Mouse (Mus musculus) spleen, adult 10 weeks (tissue): ENCODE measurements around the gene Gpha2. TPM values are rescaled to one million over a fixed set of nuclear protein-coding genes. Genes with fewer than 3 reads are reported as not detected.

Experiments
- polyA plus RNA-seq: library from polyadenylated mRNA; stranded (reverse); fragments of 350-450 nt; fragmentation: Illumina TruSeq; extraction: RNeasy Lipid Tissue Mini Kit (QIAGEN cat#74804); gene quantifications from one replicate; pipeline ENCODE4 v1.2.3, GENCODE M21; 2015; ENCODE audit warnings: low replicate concordance; ENCODE audit not compliant: insufficient read depth

Gpha2 gene
- polyA plus RNA-seq = not detected

DNA sequence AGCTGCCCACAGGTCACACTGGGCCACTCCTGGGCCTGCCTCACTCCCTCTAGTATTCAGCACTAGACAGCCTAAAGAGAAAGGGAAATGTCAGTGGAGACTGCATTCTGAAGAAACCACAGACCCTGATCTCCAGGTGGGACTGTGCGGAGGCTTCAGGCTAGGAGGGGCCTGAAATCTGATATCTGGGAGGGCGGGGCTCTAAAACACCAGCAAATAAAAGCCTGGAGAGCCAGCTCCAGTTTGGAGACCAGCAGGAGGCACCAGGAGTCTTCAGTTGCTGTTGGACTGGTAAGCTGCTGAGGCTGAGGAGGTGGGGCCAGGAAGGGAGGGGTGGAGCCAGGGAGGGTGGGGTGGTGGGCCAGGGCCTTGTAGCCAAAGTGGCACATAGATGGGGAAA, at the start of gene Gpha2:
Gpha2 (plus strand) TSS at position 246 of the 400 bp plus-strand sequence.

DNA sequence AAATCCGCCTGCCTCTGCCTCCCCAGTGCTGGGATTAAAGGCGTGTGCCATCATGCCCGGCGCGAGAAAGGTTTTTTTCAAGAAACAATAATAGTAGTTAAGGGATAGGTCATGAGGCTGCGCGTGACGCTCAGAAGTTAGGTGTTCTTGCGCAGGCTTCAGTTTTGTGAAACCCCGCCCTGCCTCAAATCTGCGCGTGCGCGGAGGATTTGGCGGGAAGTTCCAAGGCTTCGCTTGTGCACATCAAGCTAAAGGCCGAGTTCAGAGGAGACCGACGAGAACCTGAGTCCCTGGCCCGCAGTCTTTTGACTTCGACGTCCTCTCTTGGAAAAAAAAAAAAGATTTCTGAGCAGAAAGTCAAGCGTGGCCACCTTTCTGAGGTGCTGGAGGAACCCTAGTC, 42.0 kb upstream of the Gpha2 start, which contains the start of gene Majin:
Majin (plus strand) TSS at position 258 of the 400 bp plus-strand sequence.

DNA sequence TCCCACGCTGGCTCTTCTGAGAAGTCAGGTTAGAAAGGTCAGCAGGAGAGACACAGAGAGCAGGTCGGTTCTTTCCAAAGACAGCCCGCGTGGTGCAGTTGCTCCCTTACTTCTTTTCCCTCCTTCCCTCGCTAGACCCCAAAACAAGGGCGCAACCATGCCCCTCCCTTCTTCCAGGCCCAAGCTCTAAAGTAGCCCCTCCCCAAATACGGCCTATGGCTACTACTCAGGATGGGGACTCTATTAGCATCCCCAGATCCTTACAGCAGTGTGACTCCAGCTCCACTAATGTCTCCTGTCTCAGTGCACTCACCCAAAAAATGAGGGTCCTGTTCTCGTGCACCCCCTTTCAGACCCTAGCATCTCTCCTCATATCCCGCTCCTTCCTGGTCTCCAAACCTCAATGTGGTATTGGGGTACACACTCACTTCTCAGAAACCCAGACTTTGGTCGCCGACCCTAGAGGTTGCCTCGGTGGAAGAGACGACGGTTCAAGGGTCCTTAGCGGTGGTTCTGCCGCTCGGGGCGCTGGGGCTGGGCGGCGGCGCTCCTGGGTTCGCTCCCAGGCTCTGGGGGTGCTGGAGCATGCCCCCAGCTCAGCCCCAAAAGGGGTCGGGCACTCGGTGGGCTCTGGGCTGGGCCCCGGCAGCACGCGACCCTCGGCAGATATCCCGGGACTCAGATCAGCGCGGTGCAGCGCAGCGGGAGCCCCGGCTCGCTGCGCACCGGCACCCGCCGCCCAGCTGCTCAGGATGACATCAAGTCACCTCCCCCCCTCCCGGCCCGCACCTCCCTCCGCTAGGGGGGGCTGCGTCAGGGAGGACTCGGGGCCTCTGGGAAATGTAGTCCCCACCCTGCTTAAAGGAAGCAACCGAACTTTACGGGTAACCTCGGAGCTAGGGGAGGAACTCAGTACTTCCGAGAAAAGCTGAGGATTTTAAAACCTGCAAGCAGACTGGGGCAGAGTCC, 9.2 kb downstream of the Gpha2 start, which contains the start of gene Ppp2r5b:
Ppp2r5b (minus strand) TSS at position 789 of the 969 bp plus-strand sequence.

DNA sequence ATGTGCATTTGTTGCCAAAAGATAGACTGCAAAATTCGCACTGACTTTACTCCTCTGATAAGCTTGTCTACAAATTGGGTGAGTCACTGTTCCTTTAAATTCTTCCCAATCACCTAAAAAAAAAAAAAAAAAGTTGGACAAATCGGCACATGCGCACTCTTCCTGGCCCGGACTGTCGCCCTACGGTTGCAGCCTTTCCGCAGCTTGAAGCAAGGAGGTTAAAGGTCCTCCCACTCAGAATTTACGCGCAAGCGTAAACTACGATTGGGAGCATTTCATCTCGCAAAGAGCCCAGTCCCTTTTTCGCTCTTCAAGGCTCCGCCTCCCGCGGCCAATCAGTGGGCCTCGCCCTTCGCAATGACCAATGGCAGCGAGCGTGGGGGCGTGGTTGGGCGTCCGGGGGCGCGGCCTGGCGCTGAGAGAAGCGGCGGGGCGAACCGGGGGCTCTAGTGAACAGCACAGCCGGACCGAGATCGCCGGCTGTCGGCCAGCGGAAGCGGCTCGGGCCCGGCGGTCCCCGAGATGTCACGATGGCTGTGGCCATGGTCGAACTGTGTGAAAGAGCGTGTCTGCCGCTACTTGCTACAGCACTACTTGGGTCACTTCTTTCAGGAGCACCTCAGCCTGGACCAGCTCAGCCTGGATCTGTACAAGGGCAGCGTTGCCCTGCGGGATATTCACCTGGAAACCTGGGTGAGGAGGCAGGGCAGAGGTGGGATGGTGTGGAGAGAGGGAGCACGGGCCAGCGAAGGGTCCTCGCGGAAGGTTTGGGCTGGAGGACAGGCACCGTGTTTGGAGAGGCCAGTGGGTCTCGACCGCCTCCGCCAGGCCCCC, 15.3 kb downstream of the Gpha2 start, which contains the start of gene Atg2a:
Atg2a (plus strand) TSS at position 395 of the 834 bp plus-strand sequence.

DNA sequence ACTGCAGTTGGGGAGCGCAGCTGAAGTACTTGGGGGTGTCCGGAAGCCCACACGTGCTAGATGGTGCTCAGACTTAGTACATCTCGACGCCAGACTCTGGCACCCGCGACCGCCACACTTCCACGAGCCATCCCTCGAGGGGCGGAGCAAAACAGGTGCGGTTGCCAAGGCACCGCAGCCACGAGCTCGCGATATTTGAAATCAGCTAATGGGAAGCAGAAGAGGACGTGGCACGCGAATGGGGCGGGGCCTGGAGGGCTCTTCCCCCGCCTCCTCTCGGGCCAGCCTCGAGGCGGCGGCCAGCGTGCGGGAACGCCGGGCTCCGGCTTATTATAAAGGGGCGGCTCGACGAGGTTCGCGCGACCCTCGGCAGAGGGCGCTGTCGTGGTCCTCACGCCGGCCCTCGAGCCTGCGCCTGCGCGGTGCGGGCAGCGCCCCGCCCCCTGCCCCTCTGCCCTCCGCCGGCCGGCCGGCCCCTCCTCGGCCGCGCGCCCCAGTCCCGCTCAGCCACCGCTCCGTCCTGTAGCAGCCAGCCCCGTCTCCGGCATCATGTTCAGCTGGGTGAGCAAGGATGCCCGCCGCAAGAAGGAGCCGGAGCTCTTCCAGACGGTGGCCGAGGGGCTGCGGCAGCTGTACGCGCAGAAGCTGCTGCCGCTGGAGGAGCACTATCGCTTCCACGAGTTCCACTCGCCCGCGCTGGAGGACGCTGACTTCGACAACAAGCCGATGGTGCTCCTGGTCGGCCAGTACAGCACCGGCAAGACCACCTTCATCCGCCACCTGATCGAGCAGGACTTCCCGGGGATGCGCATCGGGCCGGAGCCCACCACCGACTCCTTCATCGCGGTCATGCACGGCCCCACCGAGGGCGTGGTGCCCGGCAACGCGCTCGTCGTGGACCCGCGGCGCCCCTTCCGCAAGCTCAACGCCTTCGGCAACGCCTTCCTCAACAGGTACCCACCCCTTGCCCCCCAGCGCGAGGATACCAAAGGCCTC, 50.5 kb downstream of the Gpha2 start, which contains the start of gene Ehd1:
Ehd1 (plus strand) TSS at position 300 of the 996 bp plus-strand sequence.

Other genes starting within 250 kb of the Gpha2 start
- gene Slc22a20, start 240.2 kb upstream of the Gpha2 start, polyA plus RNA-seq = not detected
- 28.9 TPM for gene Capn1, start 210.5 kb upstream of the Gpha2 start, polyA plus RNA-seq
- 42.1 TPM for gene Syvn1, start 179.8 kb upstream of the Gpha2 start, polyA plus RNA-seq
- gene Mrpl49, start 168.6 kb upstream of the Gpha2 start, polyA plus RNA-seq = 48.0 TPM
- gene Fau, start 168.5 kb upstream of the Gpha2 start, polyA plus RNA-seq = 1,233 TPM
- gene Znhit2, start 165.2 kb upstream of the Gpha2 start, polyA plus RNA-seq = 0.99 TPM
- gene Tm7sf2, start 158.0 kb upstream of the Gpha2 start, polyA plus RNA-seq = 8.7 TPM
- 47.4 TPM for gene Vps51, start 149.1 kb upstream of the Gpha2 start, polyA plus RNA-seq
- not detected for gene Tmem262, start 146.3 kb upstream of the Gpha2 start, polyA plus RNA-seq
- gene Gm28374, start 144.1 kb upstream of the Gpha2 start, polyA plus RNA-seq = not detected
- gene Zfpl1, start 141.4 kb upstream of the Gpha2 start, polyA plus RNA-seq = 12.9 TPM
- 8.2 TPM for gene Cdca5, start 141.4 kb upstream of the Gpha2 start, polyA plus RNA-seq
- gene AC131692.1, start 132.0 kb upstream of the Gpha2 start, polyA plus RNA-seq = 0.47 TPM
- not detected for gene Naaladl1, start 120.6 kb upstream of the Gpha2 start, polyA plus RNA-seq
- gene Sac3d1, start 107.7 kb upstream of the Gpha2 start, polyA plus RNA-seq = 4.3 TPM
- gene Snx15, start 98.1 kb upstream of the Gpha2 start, polyA plus RNA-seq = 16.4 TPM
- 1.8 TPM for gene Batf2, start 85.4 kb upstream of the Gpha2 start, polyA plus RNA-seq
- 11.0 TPM for gene Arl2, start 84.8 kb upstream of the Gpha2 start, polyA plus RNA-seq
- gene Majin, start 42.0 kb upstream of the Gpha2 start, polyA plus RNA-seq = not detected
- 11.9 TPM for gene Ppp2r5b, start 9.5 kb downstream of the Gpha2 start, polyA plus RNA-seq
- gene Atg2a, start 15.3 kb downstream of the Gpha2 start, polyA plus RNA-seq = 6.0 TPM
- gene Ehd1, start 50.3 kb downstream of the Gpha2 start, polyA plus RNA-seq = 36.3 TPM
- 2.1 TPM for gene Cdc42bpg, start 80.1 kb downstream of the Gpha2 start, polyA plus RNA-seq
- 15.5 TPM for gene Men1, start 108.6 kb downstream of the Gpha2 start, polyA plus RNA-seq
- 230 TPM for gene Map4k2, start 114.8 kb downstream of the Gpha2 start, polyA plus RNA-seq
- 447 TPM for gene Sf1, start 137.3 kb downstream of the Gpha2 start, polyA plus RNA-seq
- 7.7 TPM for gene Pygm, start 158.0 kb downstream of the Gpha2 start, polyA plus RNA-seq
- 258 TPM for gene Rasgrp2, start 173.0 kb downstream of the Gpha2 start, polyA plus RNA-seq
- gene Nrxn2, start 192.4 kb downstream of the Gpha2 start, polyA plus RNA-seq = 0.57 TPM